Comparison of ENCODE assay signal across 20 mouse cellular contexts in the genomic region with DNA sequence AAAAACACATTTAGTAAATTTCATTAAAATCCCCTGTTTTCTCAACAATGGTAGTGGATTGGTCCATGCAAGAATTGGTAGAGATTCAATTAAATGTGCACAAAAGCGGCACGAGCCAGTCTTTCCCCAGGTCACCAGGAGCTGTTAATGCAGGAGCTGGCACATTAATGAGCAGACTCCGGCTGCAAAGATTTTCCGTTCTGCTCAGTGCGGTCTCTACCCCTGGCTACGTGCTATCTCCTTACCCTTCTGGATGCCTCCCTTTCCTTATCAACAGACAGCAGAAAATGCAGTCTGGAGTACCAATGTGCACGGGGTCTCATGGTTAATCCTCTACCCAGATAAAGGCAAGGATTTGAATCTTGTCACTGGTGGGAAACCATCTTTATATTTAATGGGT. TPM values are rescaled to one million over a fixed set of nuclear protein-coding genes. Genes with fewer than 3 reads are reported as not detected.
DNase-seq lines count a peak whose midpoint lies in the region; ATAC-seq and TF ChIP-seq lines count a peak whose summit lies in the region.
"Had no signal": no experiment of that assay in that cellular context is flagged by ENCODE, and none has a peak within 500 bp of the region (broad histone marks: within the 10 kb centered on the region; RNA-seq: fewer than 3 reads in every experiment).

No protein-coding gene starts in this region.

- WGBS in forebrain, embryonic 14.5 days = 25% methylated on average over 7 of the region's 7 CpGs
- WGBS in forebrain, postnatal 0 days = 18% methylated on average over 7 of the region's 7 CpGs
- 22% methylated on average over 7 of the region's 7 CpGs for WGBS in heart, embryonic 16.5 days

- H3K4me2 ChIP-seq in forebrain, embryonic 14.5 days (ENCODE audit: low read length) = no peak overlapping the region
- H3K4me2 ChIP-seq in forebrain, postnatal 0 days (ENCODE audit: low read depth) = no peak overlapping the region
- peak overlapping the region; percentile 36; the same call in 1 of the 2 replicates for H3K4me2 ChIP-seq in heart, embryonic 16.5 days (ENCODE audit: low read depth, low read length)
- H3K4me2 ChIP-seq: liver, embryonic 15.5 days; stomach, embryonic 15.5 days had no signal

- no peaks in the 10 kb centered on the region for H3K9me3 ChIP-seq in forebrain, embryonic 14.5 days (replicated peaks; ENCODE audit: control insufficient read depth, low read length)
- no peaks in the 10 kb centered on the region for H3K9me3 ChIP-seq in forebrain, postnatal 0 days (ENCODE audit: low read length)
- H3K9me3 ChIP-seq in heart, embryonic 16.5 days (replicated peaks; ENCODE audit: control insufficient read depth, low read length) = no peaks in the 10 kb centered on the region
- H3K9me3 ChIP-seq: embryonic facial prominence, embryonic 10.5 days; liver, embryonic 15.5 days; stomach, embryonic 15.5 days had no signal

- peak; percentile 48 for DNase-seq in forebrain, embryonic 14.5 days (ENCODE audit: low spot score)
- no peak for DNase-seq in forebrain, postnatal 0 days
- DNase-seq in heart, postnatal 25 days (ENCODE audit: low spot score) = no peak
- DNase-seq in MN1 (ENCODE audit: low spot score) = peak; percentile 17
- DNase-seq in spleen, postnatal 4 days (ENCODE audit: low spot score in 2 of 2) = no peak
- DNase-seq in cerebellum, adult 11-12 months = no peak
- DNase-seq: cerebellum, postnatal 25 days; gastrocnemius, postnatal 25 days; heart, postnatal 14 days; kidney, postnatal 36 days; lung, postnatal 10 days; spleen, adult 18-20 months; thymus, adult 2 months had no signal

- no peak overlapping the region for H3K9ac ChIP-seq in forebrain, embryonic 14.5 days (ENCODE audit: low read length)
- H3K9ac ChIP-seq in forebrain, postnatal 0 days = no peak overlapping the region
- H3K9ac ChIP-seq in heart, embryonic 16.5 days (ENCODE audit: low read length) = no peak overlapping the region
- H3K9ac ChIP-seq: liver, embryonic 15.5 days; stomach, embryonic 15.5 days had no signal

- H3K4me3 ChIP-seq in forebrain, embryonic 14.5 days (ENCODE audit: low read depth, low read length) = no peak overlapping the region
- no peak overlapping the region for H3K4me3 ChIP-seq in forebrain, postnatal 0 days (ENCODE audit: low read depth, low read length)
- H3K4me3 ChIP-seq in heart, embryonic 16.5 days (ENCODE audit: low read length) = no peak overlapping the region
- H3K4me3 ChIP-seq: embryonic facial prominence, embryonic 10.5 days; liver, embryonic 15.5 days; stomach, embryonic 15.5 days had no signal

- peak; percentile 44; the same call in 1 of the 2 replicates for ATAC-seq in forebrain, embryonic 14.5 days
- ATAC-seq in forebrain, postnatal 0 days = no peak
- no peak for ATAC-seq in heart, embryonic 16.5 days (replicated peaks; ENCODE audit: extremely low read depth, insufficient read depth, low FRiP score)
- ATAC-seq in megakaryocyte progenitor cell, adult 5-6 weeks (replicated peaks; ENCODE audit: poor library complexity) = peak; percentile 29; the same call in 1 of the 2 replicates
- ATAC-seq: intestine, postnatal 0 days had no signal

- no peak overlapping the region for H3K27ac ChIP-seq in forebrain, embryonic 14.5 days (ENCODE audit: low read depth, low read length)
- H3K27ac ChIP-seq in forebrain, postnatal 0 days (ENCODE audit: low read depth, low read length) = no peak overlapping the region
- no peak overlapping the region for H3K27ac ChIP-seq in heart, embryonic 16.5 days (ENCODE audit: low read length)
- H3K27ac ChIP-seq: embryonic facial prominence, embryonic 10.5 days; liver, embryonic 15.5 days; stomach, embryonic 15.5 days had no signal

- intact Hi-C loops in heart, postnatal 25 days (cut with DNase I) = no loop called here

- no peaks in the 10 kb centered on the region for H3K36me3 ChIP-seq in forebrain, embryonic 14.5 days (ENCODE audit: control insufficient read depth, insufficient read depth, low read length)
- no peaks in the 10 kb centered on the region for H3K36me3 ChIP-seq in forebrain, postnatal 0 days (ENCODE audit: insufficient read depth)
- H3K36me3 ChIP-seq in heart, embryonic 16.5 days (ENCODE audit: control insufficient read depth, insufficient read depth) = no peaks in the 10 kb centered on the region
- H3K36me3 ChIP-seq: embryonic facial prominence, embryonic 10.5 days; liver, embryonic 15.5 days; stomach, embryonic 15.5 days had no signal

- TF ChIP-seq CTCF in forebrain, postnatal 0 days (IDR thresholded peaks at IDR 0.05; ENCODE audit: low read depth) = no peak

- no peaks in the 10 kb centered on the region for H3K4me1 ChIP-seq in forebrain, embryonic 14.5 days (ENCODE audit: control insufficient read depth, insufficient read depth, low read length)
- H3K4me1 ChIP-seq in forebrain, postnatal 0 days (ENCODE audit: insufficient read depth) = no peaks in the 10 kb centered on the region
- no peaks in the 10 kb centered on the region for H3K4me1 ChIP-seq in heart, embryonic 16.5 days (ENCODE audit: control insufficient read depth, insufficient read depth, low read length)
- H3K4me1 ChIP-seq: embryonic facial prominence, embryonic 10.5 days; liver, embryonic 15.5 days; stomach, embryonic 15.5 days had no signal

- H3K27me3 ChIP-seq in forebrain, embryonic 14.5 days (replicated peaks; ENCODE audit: control insufficient read depth, insufficient read depth, low read length) = no peaks in the 10 kb centered on the region
- no peaks in the 10 kb centered on the region for H3K27me3 ChIP-seq in forebrain, postnatal 0 days (ENCODE audit: insufficient read depth, low read length)
- no peaks in the 10 kb centered on the region for H3K27me3 ChIP-seq in heart, embryonic 16.5 days (ENCODE audit: control insufficient read depth, insufficient read depth, low read length)
- H3K27me3 ChIP-seq: liver, embryonic 15.5 days; stomach, embryonic 15.5 days had no signal

RNA-seq across cellular contexts. Expression of gene Apbb2, which starts 9.2 kb away (rescaled TPM):
- polyA plus RNA-seq in forebrain, embryonic 14.5 days (2014; fragmentation: Nextera tagmentation; extraction: Ambion mirVana) = 60.6 and 75.0 TPM in 2 replicates
- 54.5 and 64.6 TPM in 2 replicates for total RNA-seq in forebrain, postnatal 0 days (2014; rRNA removed)
- polyA plus RNA-seq in forebrain, postnatal 0 days (2015; fragmentation: Nextera tagmentation; extraction: Ambion mirVana) = 56.2 and 77.2 TPM in 2 replicates
- 33.7 and 34.0 TPM in 2 replicates for polyA plus RNA-seq in heart, embryonic 16.5 days (2015; fragmentation: Nextera tagmentation; extraction: Ambion mirVana)
- total RNA-seq in heart, postnatal 25 days (2021) = 10 to 100 TPM; 40.2 to 46.7 TPM
- 2.2 and 3.3 TPM in 2 replicates for total RNA-seq in megakaryocyte progenitor cell, adult 5-6 weeks (2015)
- total RNA-seq in megakaryocyte progenitor cell, adult 5-6 weeks (2017) = 0.29 and 1.2 TPM in 2 replicates
- total RNA-seq: MEL had no signal

RNA-seq across cellular contexts. Expression of gene Uchl1, which starts 48.1 kb away (rescaled TPM):
- 1,206 and 1,411 TPM in 2 replicates for polyA plus RNA-seq in forebrain, embryonic 14.5 days (2014; fragmentation: Nextera tagmentation; extraction: Ambion mirVana)
- 1,756 and 1,892 TPM in 2 replicates for total RNA-seq in forebrain, postnatal 0 days (2014; rRNA removed)
- 1,681 and 1,809 TPM in 2 replicates for polyA plus RNA-seq in forebrain, postnatal 0 days (2015; fragmentation: Nextera tagmentation; extraction: Ambion mirVana)
- polyA plus RNA-seq in heart, embryonic 16.5 days (2015; fragmentation: Nextera tagmentation; extraction: Ambion mirVana) = 76.8 and 84.3 TPM in 2 replicates
- total RNA-seq in heart, postnatal 25 days (2021) = 1 to 10 TPM; 7.4 to 8.2 TPM
- total RNA-seq in megakaryocyte progenitor cell, adult 5-6 weeks (2015) = 0.96 TPM in 1 of 2 replicates, not detected in the other
- total RNA-seq in megakaryocyte progenitor cell, adult 5-6 weeks (2017) = 0.27 TPM in 1 of 2 replicates, not detected in the other
- total RNA-seq: MEL had no signal

Comparison
In these comparisons a context has a peak if more than half of its experiments do, and no peak if none do; other contexts are left out.
1. ATAC-seq: peak in forebrain, embryonic 14.5 days (single experiment) and megakaryocyte progenitor cell, adult 5-6 weeks (single experiment); none in forebrain, postnatal 0 days (single experiment) and heart, embryonic 16.5 days (single experiment).
2. DNase-seq: peak in forebrain, embryonic 14.5 days (single experiment) and MN1 (single experiment); none in forebrain, postnatal 0 days (single experiment), heart, postnatal 25 days (single experiment), spleen, postnatal 4 days (0 of 2) and cerebellum, adult 11-12 months (single experiment).
3. RNA of gene Apbb2, which starts 9.2 kb away (total RNA-seq): 54.5 to 64.6 TPM in forebrain, postnatal 0 days and 40.2 to 46.7 TPM in heart, postnatal 25 days; 0.29 to 3.3 TPM in megakaryocyte progenitor cell, adult 5-6 weeks; every median in the first group is over 4 times any median in the second.
4. RNA of gene Uchl1, which starts 48.1 kb away (total RNA-seq): 1,756 to 1,892 TPM in forebrain, postnatal 0 days; 7.4 to 8.2 TPM in heart, postnatal 25 days and 0.27 to 0.96 TPM in megakaryocyte progenitor cell, adult 5-6 weeks; every median in the first group is over 100 times any median in the second.